Mouse (Mus musculus): ENCODE data around the gene Sympk. TPM values are rescaled to one million over a fixed set of nuclear protein-coding genes. Genes with fewer than 3 reads are reported as not detected.

Gene Sympk
- polyA plus RNA-seq, 1 experiment = 22.6 TPM

DNA sequence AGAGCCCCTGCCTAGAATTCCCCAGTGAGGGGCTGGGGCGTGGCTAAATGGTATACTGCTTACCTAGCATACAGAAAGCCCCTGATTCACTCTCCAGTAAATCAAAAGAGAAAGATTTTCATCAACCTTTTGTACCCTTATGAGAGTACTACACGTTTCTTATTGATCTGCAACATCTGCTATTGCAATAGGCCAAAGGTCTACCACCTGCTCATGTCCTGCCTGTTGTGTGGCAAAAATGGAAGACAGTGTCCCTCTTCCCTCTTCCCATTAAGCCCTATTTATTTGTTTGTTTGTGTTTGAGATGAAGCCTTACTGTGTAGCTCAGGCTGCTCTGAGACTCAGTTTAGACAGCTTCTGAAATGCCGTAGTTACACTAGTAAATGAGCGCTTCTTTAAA, 8.1 kb upstream of the Sympk start:
- Histone ChIP-seq H3K9me3 (ENCODE audit: control insufficient read depth, low read length) (no peaks in the 10 kb centered on the region), H3K4me1 (ENCODE audit: control insufficient read depth) (peaks cover 8% of the 10 kb centered on the region), H3K27me3 (ENCODE audit: control insufficient read depth) (peaks cover 42% of the 10 kb centered on the region), H3K36me3 (ENCODE audit: control insufficient read depth) (peaks cover 5% of the 10 kb centered on the region; the same call in 1 of the 2 replicates), H3K4me3 (replicated peaks) (no peak overlapping the region)
- TF ChIP-seq TAL1 (IDR thresholded peaks at IDR 0.05; ENCODE audit: low read length) (no peak), GATA1 (IDR thresholded peaks at IDR 0.05; ENCODE audit: low read length) (no peak)

GRCm38 (mm10) chr7:19017909-19018308, 6.3 kb upstream of the Sympk start:
- Histone ChIP-seq H3K36me3 (ENCODE audit: control insufficient read depth) (peaks cover 5% of the 10 kb centered on the region; the same call in 1 of the 2 replicates), H3K4me1 (ENCODE audit: control insufficient read depth) (peaks cover 3% of the 10 kb centered on the region; the same call in 1 of the 2 replicates), H3K4me3 (replicated peaks) (no peak overlapping the region), H3K9me3 (ENCODE audit: control insufficient read depth, low read length) (no peaks in the 10 kb centered on the region), H3K27me3 (ENCODE audit: control insufficient read depth) (peaks cover 48% of the 10 kb centered on the region)
- no peak for TF ChIP-seq TAL1 (IDR thresholded peaks at IDR 0.05; ENCODE audit: low read length)
- no peak for TF ChIP-seq GATA1 (IDR thresholded peaks at IDR 0.05; ENCODE audit: low read length)

GRCm38 (mm10) chr7:19021048-19021447, 3.1 kb upstream of the Sympk start:
- H3K4me1 ChIP-seq (ENCODE audit: control insufficient read depth) = peaks cover 26% of the 10 kb centered on the region
- H3K36me3 ChIP-seq (ENCODE audit: control insufficient read depth) = no peaks in the 10 kb centered on the region; the same call in 1 of the 2 replicates
- no peaks in the 10 kb centered on the region; the same call in 1 of the 2 replicates for H3K9me3 ChIP-seq (ENCODE audit: control insufficient read depth, low read length)
- TF ChIP-seq GATA1 (IDR thresholded peaks at IDR 0.05; ENCODE audit: low read length) = no peak
- no peak for TF ChIP-seq TAL1 (IDR thresholded peaks at IDR 0.05; ENCODE audit: low read length)
- peak overlapping the region; percentile 31 for H3K4me3 ChIP-seq (replicated peaks)
- H3K27me3 ChIP-seq (ENCODE audit: control insufficient read depth) = peaks cover 48% of the 10 kb centered on the region

DNA sequence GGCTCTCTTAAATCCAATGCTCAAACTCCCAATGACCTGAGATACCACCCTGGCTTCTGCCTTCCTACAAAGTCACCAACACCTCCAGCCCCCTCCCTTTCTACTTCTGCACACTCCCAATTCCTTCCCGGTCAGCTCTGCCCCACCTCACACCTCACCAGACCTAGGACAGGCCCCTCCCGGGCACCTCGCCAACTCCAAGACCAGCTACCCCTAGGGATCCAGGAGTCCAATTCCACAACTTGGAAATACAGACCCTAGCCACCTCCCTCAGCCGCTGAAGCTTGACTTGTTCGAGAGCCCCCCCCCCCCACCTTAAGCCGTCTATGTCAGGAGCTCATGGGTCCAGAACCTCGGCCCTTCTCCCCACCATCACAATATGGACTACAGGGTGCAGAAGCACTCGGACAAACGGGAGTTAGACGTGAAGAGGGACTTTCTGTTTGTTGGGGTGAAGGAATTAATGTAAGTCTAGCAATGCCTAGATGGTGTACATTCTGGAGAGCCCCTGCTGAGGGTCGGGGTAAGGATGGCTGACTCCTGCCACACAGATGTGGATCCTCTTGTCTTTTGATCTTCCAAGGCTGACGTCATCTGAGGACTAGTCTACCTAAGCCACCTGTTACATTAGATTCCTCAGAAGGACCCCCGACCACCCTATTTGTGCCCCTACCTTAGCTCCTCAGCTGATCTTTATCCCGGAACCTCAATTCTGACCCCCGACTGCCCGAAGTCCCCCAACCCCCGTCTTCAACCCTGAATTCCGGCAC, 1.8 kb upstream of the Sympk start:
- Histone ChIP-seq H3K4me3 (replicated peaks) (peak overlapping the region; percentile 95), H3K9me3 (ENCODE audit: control insufficient read depth, low read length) (no peaks in the 10 kb centered on the region; the same call in 1 of the 2 replicates), H3K27me3 (ENCODE audit: control insufficient read depth) (peaks cover 48% of the 10 kb centered on the region), H3K4me1 (ENCODE audit: control insufficient read depth) (peaks cover 36% of the 10 kb centered on the region), H3K36me3 (ENCODE audit: control insufficient read depth) (peaks cover 2% of the 10 kb centered on the region)
- TF ChIP-seq TAL1 (IDR thresholded peaks at IDR 0.05; ENCODE audit: low read length) = no peak
- TF ChIP-seq GATA1 (IDR thresholded peaks at IDR 0.05; ENCODE audit: low read length) = no peak

DNA sequence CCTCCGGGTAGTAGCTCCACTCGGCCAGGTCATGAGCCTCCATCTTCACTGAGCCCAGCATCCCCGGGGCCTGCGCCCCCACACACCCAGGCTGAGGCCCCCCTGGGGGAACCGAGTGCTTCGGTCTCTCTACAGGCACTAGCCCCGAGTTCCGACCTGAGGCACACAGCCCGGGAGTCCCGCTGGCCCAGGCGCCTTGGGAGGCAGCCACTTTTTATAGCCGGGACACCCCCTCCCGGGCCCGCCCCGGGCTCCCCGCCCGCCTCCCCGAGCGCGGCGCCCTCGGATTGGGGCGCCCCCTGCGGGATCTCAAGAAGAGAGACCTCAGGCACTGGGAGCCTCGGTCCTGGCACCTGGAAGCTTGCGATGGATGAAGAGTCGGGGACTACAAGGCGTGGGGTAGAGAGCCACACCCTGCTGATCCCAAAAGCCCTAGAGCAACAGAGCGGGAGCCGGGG, 791 bp upstream of the Sympk start, which contains the start of gene Foxa3:
TSS of gene Foxa3 (minus strand) at position 182 of the 458 bp plus-strand sequence.
- no peaks in the 10 kb centered on the region; the same call in 1 of the 2 replicates for H3K9me3 ChIP-seq (ENCODE audit: control insufficient read depth, low read length)
- H3K36me3 ChIP-seq (ENCODE audit: control insufficient read depth) = peaks cover 6% of the 10 kb centered on the region
- H3K27me3 ChIP-seq (ENCODE audit: control insufficient read depth) = peaks cover 48% of the 10 kb centered on the region
- peaks cover 41% of the 10 kb centered on the region for H3K4me1 ChIP-seq (ENCODE audit: control insufficient read depth)
- TF ChIP-seq TAL1 (IDR thresholded peaks at IDR 0.05; ENCODE audit: low read length) (no peak), GATA1 (IDR thresholded peaks at IDR 0.05; ENCODE audit: low read length) (no peak)
- H3K4me3 ChIP-seq (replicated peaks) = peak within 1 kb of the TSS; percentile 95

DNA sequence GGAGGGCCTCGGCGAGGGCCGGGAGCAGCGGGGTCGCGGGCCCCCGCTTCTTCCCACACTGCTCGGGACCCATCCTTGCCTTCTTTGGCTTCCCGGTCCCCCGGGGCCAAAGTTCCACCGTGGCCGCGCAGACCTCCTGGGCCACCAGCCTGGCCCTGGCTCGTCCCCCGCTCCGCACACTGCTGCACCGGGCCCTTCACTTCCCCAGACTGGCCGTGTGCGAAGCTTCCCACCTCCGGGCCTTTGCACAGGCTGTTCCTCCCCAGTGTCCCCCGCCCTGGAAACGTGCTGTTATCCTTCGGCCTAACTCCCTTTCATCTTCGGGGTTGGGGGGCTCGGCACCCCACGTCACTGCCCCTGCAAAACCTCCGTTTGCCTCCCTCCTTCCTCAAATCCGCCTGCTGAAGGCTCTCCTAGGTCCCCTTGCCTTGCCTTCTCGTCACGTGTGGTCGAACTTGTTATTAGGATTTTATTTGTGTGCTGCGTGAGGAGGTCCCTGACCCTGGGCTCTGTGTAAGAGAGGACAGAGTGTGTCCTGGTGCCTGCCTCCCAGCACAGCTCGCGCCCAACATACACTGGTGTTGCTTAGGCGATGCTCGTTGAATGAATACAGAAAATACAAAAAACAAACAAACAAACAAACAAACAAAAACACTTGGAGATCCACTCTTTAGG, 541 bp downstream of the Sympk start:
- peaks cover 42% of the 10 kb centered on the region for H3K27me3 ChIP-seq (ENCODE audit: control insufficient read depth)
- peak overlapping the region; percentile 95 for H3K4me3 ChIP-seq (replicated peaks)
- H3K4me1 ChIP-seq (ENCODE audit: control insufficient read depth) = peaks cover 45% of the 10 kb centered on the region
- TF ChIP-seq TAL1 (IDR thresholded peaks at IDR 0.05; ENCODE audit: low read length) = no peak
- no peak for TF ChIP-seq GATA1 (IDR thresholded peaks at IDR 0.05; ENCODE audit: low read length)
- H3K36me3 ChIP-seq (ENCODE audit: control insufficient read depth) = peaks cover 19% of the 10 kb centered on the region
- H3K9me3 ChIP-seq (ENCODE audit: control insufficient read depth, low read length) = no peaks in the 10 kb centered on the region; the same call in 1 of the 2 replicates

GRCm38 (mm10) chr7:19028067-19028466, 3.9 kb downstream of the Sympk start:
- Histone ChIP-seq H3K4me3 (replicated peaks) (no peak overlapping the region), H3K9me3 (ENCODE audit: control insufficient read depth, low read length) (no peaks in the 10 kb centered on the region; the same call in 1 of the 2 replicates), H3K27me3 (ENCODE audit: control insufficient read depth) (peaks cover 9% of the 10 kb centered on the region), H3K4me1 (ENCODE audit: control insufficient read depth) (peaks cover 44% of the 10 kb centered on the region), H3K36me3 (ENCODE audit: control insufficient read depth) (peaks cover 52% of the 10 kb centered on the region)
- TF ChIP-seq TAL1 (IDR thresholded peaks at IDR 0.05; ENCODE audit: low read length) (no peak), GATA1 (IDR thresholded peaks at IDR 0.05; ENCODE audit: low read length) (no peak)

GRCm38 (mm10) chr7:19029084-19029653, 5.0 kb downstream of the Sympk start:
- TF ChIP-seq GATA1 (IDR thresholded peaks at IDR 0.05; ENCODE audit: low read length) (no peak), TAL1 (IDR thresholded peaks at IDR 0.05; ENCODE audit: low read length) (no peak)
- H3K36me3 ChIP-seq (ENCODE audit: control insufficient read depth) = peaks cover 61% of the 10 kb centered on the region
- peaks cover 35% of the 10 kb centered on the region for H3K4me1 ChIP-seq (ENCODE audit: control insufficient read depth)
- no peaks in the 10 kb centered on the region for H3K9me3 ChIP-seq (ENCODE audit: control insufficient read depth, low read length)
- H3K4me3 ChIP-seq (replicated peaks) = no peak overlapping the region
- no peaks in the 10 kb centered on the region for H3K27me3 ChIP-seq (ENCODE audit: control insufficient read depth)

GRCm38 (mm10) chr7:19031641-19032040, 7.5 kb downstream of the Sympk start:
- Histone ChIP-seq H3K27me3 (ENCODE audit: control insufficient read depth) (no peaks in the 10 kb centered on the region), H3K9me3 (ENCODE audit: control insufficient read depth, low read length) (no peaks in the 10 kb centered on the region), H3K4me3 (replicated peaks) (no peak overlapping the region), H3K4me1 (ENCODE audit: control insufficient read depth) (peaks cover 14% of the 10 kb centered on the region), H3K36me3 (ENCODE audit: control insufficient read depth) (peaks cover 84% of the 10 kb centered on the region)
- TF ChIP-seq GATA1 (IDR thresholded peaks at IDR 0.05; ENCODE audit: low read length) (no peak), TAL1 (IDR thresholded peaks at IDR 0.05; ENCODE audit: low read length) (no peak)

Data from erythroblast, embryonic 14.5 days (primary cell).